Mouse (Mus musculus) cortical plate, adult 2 months (tissue): ENCODE results near the gene Slc12a5.

Source experiments
- CTCF ChIP-seq: fragments of 200-500 bp; IDR thresholded peaks from 2 replicates; pipeline ENCODE4 v1.5.1; 2011; ENCODE audit warnings: mild to moderate bottlenecking, control low read depth, low read length; ENCODE audit not compliant: insufficient read depth; ENCODE audit errors: extremely low read depth
- POLR2A ChIP-seq: fragments of 200-500 bp; IDR thresholded peaks from 2 replicates; pipeline ENCODE4 v1.6.1; 2011; ENCODE audit warnings: mild to moderate bottlenecking, low read length, control low read depth; ENCODE audit not compliant: insufficient read depth; ENCODE audit errors: extremely low read depth

DNA sequence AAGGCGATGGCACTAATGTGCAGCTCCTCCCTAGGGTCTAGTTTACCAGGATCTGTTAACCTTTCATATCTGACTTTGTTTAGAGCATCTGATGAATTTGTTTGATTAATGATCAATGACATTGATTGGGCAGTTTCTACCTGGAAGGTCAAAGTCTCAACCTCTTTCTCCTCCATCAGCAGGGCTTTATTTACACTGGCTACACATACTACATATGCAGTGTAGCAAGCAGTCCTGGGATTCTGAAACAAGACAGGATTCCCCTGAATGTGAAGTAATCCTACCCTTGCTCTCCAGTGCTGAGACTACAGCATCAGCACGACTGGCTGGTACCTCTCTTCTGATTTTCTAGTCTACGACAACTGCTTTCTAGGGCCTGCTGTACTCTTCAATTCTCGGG lies 46.2 kb downstream of the Slc12a5 start:
- TF ChIP-seq POLR2A, result no peak
- no peak for TF ChIP-seq CTCF
